Mouse (Mus musculus) ES-E14 (cell line): ENCODE data around the gene Igfbp7.

Experiments
- CHD2 ChIP-seq: IDR thresholded peaks from 2 replicates; pipeline ENCODE4 v1.6.1; 2014; ENCODE audit warnings: mild to moderate bottlenecking, low read depth, low read length, inconsistent platforms
- ZNF384 ChIP-seq: IDR thresholded peaks from 2 replicates; pipeline ENCODE4 v1.6.1; 2012; ENCODE audit warnings: low read depth, low read length, inconsistent platforms

- TF ChIP-seq CHD2, result no peak
- TF ChIP-seq ZNF384, result no peak
Measured at GRCm38 (mm10) chr5:77449531-77449930, 41.7 kb upstream of the Igfbp7 start.
